25 mouse cellular contexts compared by ENCODE assay signal in genomic region chr10:89430751-89431150, GRCm38 (mm10).
"Had no signal": no experiment of that assay in that cellular context is flagged by ENCODE, and none has a peak within 500 bp of the region (broad histone marks: within the 10 kb centered on the region; RNA-seq: fewer than 3 reads in every experiment).

No protein-coding gene starts in this region.

- H3K9ac ChIP-seq: embryonic facial prominence, embryonic 12.5 days; embryonic facial prominence, embryonic 13.5 days; embryonic facial prominence, embryonic 15.5 days; forebrain, embryonic 12.5 days; forebrain, embryonic 13.5 days; forebrain, embryonic 15.5 days; forebrain, postnatal 0 days had no signal

- DNase-seq: cerebellum, adult 8-10 months; cerebellum, adult 9-10 months; cerebellum, adult 9-11 months; cerebellum, postnatal 10 days; cerebellum, postnatal 14 days; cerebellum, postnatal 25 days; cerebellum, postnatal 36 days; embryo, embryonic 11 days; forebrain, postnatal 0 days; gastrocnemius, adult 2 months; gastrocnemius, postnatal 10 days; gastrocnemius, postnatal 14 days; gastrocnemius, postnatal 25 days; gastrocnemius, postnatal 36 days; heart, adult 18-20 months had no signal

- H3K27me3 ChIP-seq: embryonic facial prominence, embryonic 12.5 days; embryonic facial prominence, embryonic 13.5 days; embryonic facial prominence, embryonic 15.5 days; forebrain, embryonic 15.5 days had no signal

- H3K27ac ChIP-seq: embryonic facial prominence, embryonic 10.5 days; embryonic facial prominence, embryonic 12.5 days; embryonic facial prominence, embryonic 13.5 days; embryonic facial prominence, embryonic 15.5 days; forebrain, embryonic 10.5 days; forebrain, embryonic 12.5 days; forebrain, embryonic 13.5 days; forebrain, embryonic 15.5 days; gastrocnemius, adult 2 months; heart, embryonic 10.5 days had no signal

- H3K4me1 ChIP-seq: embryonic facial prominence, embryonic 13.5 days; embryonic facial prominence, embryonic 15.5 days; heart, embryonic 10.5 days had no signal

- H3K4me3 ChIP-seq: embryonic facial prominence, embryonic 10.5 days; embryonic facial prominence, embryonic 12.5 days; embryonic facial prominence, embryonic 13.5 days; embryonic facial prominence, embryonic 15.5 days; erythroblast, embryonic 14.5 days; forebrain, embryonic 10.5 days; forebrain, embryonic 12.5 days; forebrain, embryonic 13.5 days; forebrain, embryonic 15.5 days; gastrocnemius, adult 2 months; heart, embryonic 10.5 days had no signal
